Mouse (Mus musculus) gastrocnemius, postnatal 36 days (tissue): ENCODE measurements around the gene Zfp445. TPM values are rescaled to one million over a fixed set of nuclear protein-coding genes. Genes with fewer than 3 reads are reported as not detected.

Experiments
- DNase-seq, 2 experiments: peaks; one replicate each; pipeline ENCODE4 v3.0.0; 2022
- intact Hi-C: fragments of 180-260 bp; cut with DNase I; formaldehyde crosslinking; loops from one replicate; pipeline ENCODE4 v1.15.1; 2025
- total RNA-seq, 2 experiments: library from RNA; stranded (reverse); gene quantifications; 2 replicates each; pipeline ENCODE4 v1.2.3; 2021

The Zfp445 gene
- total RNA-seq, 2 experiments from 2014 or later: 27.6 to 35.0 TPM

DNA sequence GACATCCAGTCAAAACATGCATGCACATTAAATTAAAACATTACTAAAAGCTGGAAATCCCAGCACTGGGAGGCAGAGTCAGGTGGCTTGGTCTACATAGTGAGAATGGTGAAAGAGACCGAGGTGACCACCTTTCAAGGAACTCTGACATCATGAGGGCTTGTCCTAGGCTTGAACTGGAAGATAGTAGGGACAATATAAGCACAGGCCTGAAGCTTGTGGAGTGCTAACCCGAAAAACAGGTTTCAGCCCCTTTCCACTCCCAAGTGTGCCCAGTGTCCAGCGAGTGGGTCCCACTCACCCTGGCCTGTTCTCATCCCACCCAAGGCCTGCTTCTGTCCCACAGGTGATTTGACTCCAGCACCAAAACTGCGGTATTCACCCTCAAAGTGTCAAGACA lies 28.6 kb downstream of the Zfp445 start:
- intact Hi-C loops: no loop called here
- no peak for DNase-seq

- intact Hi-C loops: no loop called here
- DNase-seq: no peak
Observed at GRCm38 (mm10) chr9:122836790-122837189, 29.0 kb downstream of the Zfp445 start.

- intact Hi-C loops: no loop called here
- DNase-seq: no peak
Observed at GRCm38 (mm10) chr9:122836126-122836525, 29.7 kb downstream of the Zfp445 start.

GRCm38 (mm10) chr9:122829826-122830380 lies 35.9 kb downstream of the Zfp445 start:
- intact Hi-C loops: no loop called here
- DNase-seq: no peak

- no peak for DNase-seq
- intact Hi-C loops: no loop called here
Observed at GRCm38 (mm10) chr9:122826743-122827142, 39.1 kb downstream of the Zfp445 start.

- DNase-seq: no peak
- intact Hi-C loops: no loop called here
Observed at GRCm38 (mm10) chr9:122823374-122824017, 42.3 kb downstream of the Zfp445 start.

DNA sequence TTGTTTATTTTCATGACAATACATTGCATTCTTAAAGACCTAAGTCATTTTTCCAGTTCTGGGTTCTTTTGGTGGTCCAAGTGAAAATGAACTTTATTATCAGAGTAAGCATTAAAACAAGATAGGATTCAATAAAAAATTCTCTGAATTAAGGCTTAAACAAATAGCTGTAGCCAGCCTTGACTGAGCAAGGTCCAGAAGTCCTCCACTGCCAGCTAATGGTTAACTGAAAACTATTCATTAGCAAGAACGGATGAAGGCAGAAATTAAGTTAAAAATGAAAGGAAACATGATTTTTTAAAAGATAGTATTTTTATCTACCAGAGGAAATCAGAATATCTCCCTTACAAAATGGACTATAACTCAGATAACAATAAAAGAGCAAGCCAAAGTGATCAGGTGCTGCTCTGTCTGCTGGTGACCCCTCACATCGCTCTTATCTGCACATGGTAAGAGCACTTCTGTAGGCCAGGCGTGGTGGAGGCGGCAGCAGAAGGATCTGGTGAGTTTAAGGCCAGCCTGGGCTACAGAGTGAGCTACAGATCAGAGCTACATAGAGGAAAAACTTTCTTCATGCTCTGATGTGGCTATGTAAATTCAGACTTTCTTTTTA lies 50.5 kb downstream of the Zfp445 start:
- intact Hi-C loops: no loop called here
- DNase-seq: no peak

- DNase-seq: no peak
- intact Hi-C loops: no loop called here
Observed at GRCm38 (mm10) chr9:122814775-122815174, 51.0 kb downstream of the Zfp445 start.

GRCm38 (mm10) chr9:122812386-122812785 lies 53.4 kb downstream of the Zfp445 start:
- DNase-seq: no peak
- intact Hi-C loops: no loop called here

- DNase-seq: no peak
- intact Hi-C loops: no loop called here
Observed at GRCm38 (mm10) chr9:122810212-122810611, 55.6 kb downstream of the Zfp445 start.

DNA sequence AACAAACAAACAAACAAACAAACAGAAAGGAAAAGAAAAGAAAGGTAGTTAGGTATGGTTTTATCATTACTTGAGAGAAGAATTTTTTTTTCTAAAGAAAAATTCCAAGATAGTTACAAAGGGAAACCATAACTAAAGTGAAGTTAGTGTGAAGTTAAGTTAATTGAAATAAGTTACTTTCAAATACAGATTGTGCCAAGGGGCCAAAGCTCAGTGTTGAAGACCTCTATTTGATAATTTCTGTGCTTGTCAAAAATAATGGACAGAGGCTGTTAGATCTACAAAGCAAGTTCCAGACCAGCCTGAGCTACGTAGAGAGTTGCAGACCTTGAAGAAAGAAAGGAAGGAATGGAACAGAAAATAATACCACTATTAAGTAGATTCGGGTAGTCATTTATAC lies 58.6 kb downstream of the Zfp445 start:
- no peak for DNase-seq
- intact Hi-C loops: no loop called here

GRCm38 (mm10) chr9:122805845-122806341 lies 59.9 kb downstream of the Zfp445 start:
- no peak for DNase-seq
- intact Hi-C loops: no loop called here

GRCm38 (mm10) chr9:122805053-122805844 lies 60.6 kb downstream of the Zfp445 start, which contains the start of gene Tcaim:
TSS of gene Tcaim (plus strand) at chr9:122805539.
- intact Hi-C loops: no loop called here
- peak; percentile 87 to 88 for DNase-seq

Other genes starting within 250 kb of the Zfp445 start
- gene Topaz1, start 118.7 kb downstream of the Zfp445 start, total RNA-seq: not detected
- gene Tcaim, start 60.5 kb downstream of the Zfp445 start, total RNA-seq: 10 to 100 TPM; 22.4 to 26.4 TPM
- gene Gm35549, start 22.0 kb downstream of the Zfp445 start, total RNA-seq: not detected
- 1 to 10 TPM; 3.3 to 3.4 TPM for gene Zkscan7, start 19.7 kb upstream of the Zfp445 start, total RNA-seq
- gene Zfp105, start 57.1 kb upstream of the Zfp445 start, total RNA-seq: 1 to 10 TPM in 1 of 2 experiments, under 1 TPM in 1; 0.84 to 1.0 TPM
- 1 to 10 TPM; 7.6 to 8.5 TPM for gene 1110059G10Rik, start 85.0 kb upstream of the Zfp445 start, total RNA-seq
- under 1 TPM; 0.36 to 0.52 TPM for gene Kif15, start 85.0 kb upstream of the Zfp445 start, total RNA-seq
- gene Tmem42, start 155.3 kb upstream of the Zfp445 start, total RNA-seq: 10 to 100 TPM in 1 of 2 experiments, 1 to 10 TPM in 1; 9.2 to 10.6 TPM
- gene Tgm4, start 168.7 kb upstream of the Zfp445 start, total RNA-seq: not detected
- gene Zdhhc3, start 247.2 kb upstream of the Zfp445 start, total RNA-seq: 10 to 100 TPM; 47.5 to 56.3 TPM
- gene Exosc7, start 247.2 kb upstream of the Zfp445 start, total RNA-seq: 10 to 100 TPM; 16.6 to 19.7 TPM